Mouse (Mus musculus) CD8-positive naive resting alpha-beta T cell, adult 2 months (primary cell): Measurements from ENCODE around the gene Mtrf1l.

Experiments
- DNase-seq, 2 experiments: peaks; one replicate each; pipeline ENCODE4 v3.0.0; 2022; ENCODE audit warnings: low read depth in 2 of 2, low spot score in 2 of 2

Gene Mtrf1l

GRCm38 (mm10) chr10:5805243-5805730 lies 18.4 kb downstream of the Mtrf1l start, which contains the start of gene Fbxo5:
Fbxo5 (minus strand) TSS chr10:5805600.
- DNase-seq = peak; percentile 95

DNA sequence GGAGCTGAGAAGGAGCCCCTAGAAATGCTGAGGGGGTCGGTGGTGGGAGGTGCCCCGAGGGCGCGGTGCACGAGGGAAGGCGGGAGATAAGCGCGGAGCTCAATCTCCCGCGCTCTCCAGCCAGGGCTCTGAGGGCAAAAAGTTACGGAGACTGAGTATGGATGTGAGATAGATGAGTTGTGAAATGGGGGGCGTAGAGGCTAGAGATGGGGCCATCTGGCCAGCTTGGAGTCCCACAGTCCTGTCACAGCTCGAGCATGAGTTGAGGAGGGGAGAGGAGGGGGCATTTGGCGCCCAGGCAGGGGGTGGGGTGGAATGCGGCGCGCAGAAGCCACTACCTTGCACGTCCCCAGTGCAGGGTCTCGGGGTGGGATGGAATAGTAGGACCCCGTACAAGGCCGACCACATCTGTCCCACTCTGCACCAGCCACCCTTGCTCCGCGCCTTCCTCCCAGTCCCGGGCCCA lies 19.0 kb downstream of the Mtrf1l start:
- DNase-seq = no peak

- no peak for DNase-seq
Measured at GRCm38 (mm10) chr10:5803739-5804138, 20.0 kb downstream of the Mtrf1l start.

DNA sequence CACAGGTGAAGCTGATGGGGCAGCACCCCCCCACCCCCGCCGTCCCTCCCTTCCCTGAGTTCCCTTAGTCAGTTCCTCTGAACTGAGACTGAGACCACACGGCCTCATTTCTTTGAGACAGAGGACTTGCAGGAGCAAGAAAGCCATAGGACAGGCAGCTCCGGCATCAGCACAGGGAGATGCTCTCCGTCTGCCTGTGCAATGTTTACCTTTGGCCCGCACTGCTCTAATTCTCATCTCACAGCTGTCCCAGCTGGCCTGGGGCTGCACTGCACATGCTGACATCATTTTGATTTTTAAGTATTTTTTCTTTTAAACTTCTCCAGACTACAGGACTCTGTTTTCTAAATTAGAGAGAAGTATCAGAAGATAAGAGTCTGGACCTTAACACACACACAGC lies 20.8 kb downstream of the Mtrf1l start:
- DNase-seq = no peak

DNA sequence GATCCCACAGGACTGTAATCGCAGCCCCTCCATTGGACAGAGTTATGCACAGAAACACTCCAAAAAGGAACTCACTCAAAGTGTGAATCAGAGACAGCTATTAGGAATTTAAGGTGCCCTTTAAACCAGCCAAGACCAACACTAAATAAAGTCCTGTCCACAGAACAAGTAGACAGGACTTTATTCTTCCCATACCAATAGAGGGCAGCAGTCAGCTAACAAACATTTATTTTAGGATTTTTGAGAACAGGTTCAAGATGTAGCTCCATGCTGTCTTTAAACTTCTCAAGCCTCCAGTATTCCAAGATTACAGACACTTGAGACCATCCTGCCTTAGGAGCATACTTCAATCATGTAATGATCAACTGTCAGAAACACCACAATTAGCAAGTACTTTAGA lies 23.2 kb downstream of the Mtrf1l start:
- DNase-seq = no peak

GRCm38 (mm10) chr10:5798069-5798468 lies 25.6 kb downstream of the Mtrf1l start:
- DNase-seq = no peak

GRCm38 (mm10) chr10:5790657-5791056 lies 33.1 kb downstream of the Mtrf1l start:
- DNase-seq = no peak

- DNase-seq = no peak
Measured at GRCm38 (mm10) chr10:5786923-5787322, 36.8 kb downstream of the Mtrf1l start.
